Mouse (Mus musculus): ENCODE data around the gene Urad. TPM values are rescaled to one million over a fixed set of nuclear protein-coding genes. Genes with fewer than 3 reads are reported as not detected.

Gene Urad
- polyA plus RNA-seq (2014; fragmentation: Nextera tagmentation; extraction: Ambion mirVana) = not detected in 2 replicates

GRCm38 (mm10) chr5:147322183-147322582 lies at the start of gene Urad:
Gene Urad (minus strand): TSS chr5:147322440.
- WGBS = 71% methylated on average over 8 of the region's 8 CpGs
- H3K27me3 ChIP-seq (ENCODE audit: control insufficient read depth, insufficient read depth, low read length) = peaks cover 48% of the 10 kb centered on the region
- no peak for DNase-seq

DNA sequence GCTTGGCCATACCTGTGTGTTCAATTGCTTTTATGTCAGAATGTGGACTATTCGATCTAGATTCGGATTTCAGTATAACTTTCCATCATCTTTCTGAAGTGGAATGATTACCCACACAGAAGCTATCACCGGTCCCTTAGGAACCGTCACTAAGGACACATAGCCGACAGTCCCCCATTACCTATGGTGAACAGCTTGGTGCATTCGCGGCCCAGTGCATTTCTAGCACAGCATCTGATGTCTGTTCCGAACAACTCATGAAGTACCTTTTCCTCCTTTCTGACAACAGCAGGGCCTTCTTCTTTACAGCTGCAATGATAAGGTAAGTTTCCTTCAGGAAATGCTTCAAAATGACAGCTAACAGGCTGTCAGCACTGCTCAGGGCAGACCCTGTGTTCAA lies 48.0 kb upstream of the Urad start:
- WGBS = 84% methylated on average over 8 of the region's 8 CpGs
- Histone ChIP-seq H3K9ac (replicated peaks; ENCODE audit: low read length) (no peak overlapping the region), H3K4me2 (ENCODE audit: low read length) (no peak overlapping the region), H3K27ac (replicated peaks; ENCODE audit: low read depth, low read length) (no peak overlapping the region), H3K9me3 (ENCODE audit: control insufficient read depth, low read length) (no peaks in the 10 kb centered on the region), H3K36me3 (ENCODE audit: control insufficient read depth, insufficient read depth, low read length) (no peaks in the 10 kb centered on the region), H3K27me3 (ENCODE audit: control insufficient read depth, insufficient read depth, low read length) (no peaks in the 10 kb centered on the region), H3K4me1 (ENCODE audit: control insufficient read depth, insufficient read depth, low read length) (no peaks in the 10 kb centered on the region), H3K4me3 (replicated peaks; ENCODE audit: low read depth, low read length) (no peak overlapping the region)
- ATAC-seq (ENCODE audit: low FRiP score, low TSS enrichment) (no peak), DNase-seq (no peak)

More at GRCm38 (mm10) chr5:147322183-147322582, at the start of gene Urad:
- Histone ChIP-seq H3K4me1 (ENCODE audit: control insufficient read depth, insufficient read depth, low read length) (no peaks in the 10 kb centered on the region), H3K4me3 (replicated peaks; ENCODE audit: low read depth, low read length) (no peak within 1 kb of the TSS), H3K27ac (replicated peaks; ENCODE audit: low read depth, low read length) (no peak within 1 kb of the TSS), H3K4me2 (ENCODE audit: low read length) (no peak within 1 kb of the TSS), H3K9me3 (ENCODE audit: control insufficient read depth, low read length) (no peaks in the 10 kb centered on the region), H3K9ac (replicated peaks; ENCODE audit: low read length) (no peak within 1 kb of the TSS), H3K36me3 (ENCODE audit: control insufficient read depth, insufficient read depth, low read length) (no peaks in the 10 kb centered on the region)
- no peak for ATAC-seq (ENCODE audit: low FRiP score, low TSS enrichment)

DNA sequence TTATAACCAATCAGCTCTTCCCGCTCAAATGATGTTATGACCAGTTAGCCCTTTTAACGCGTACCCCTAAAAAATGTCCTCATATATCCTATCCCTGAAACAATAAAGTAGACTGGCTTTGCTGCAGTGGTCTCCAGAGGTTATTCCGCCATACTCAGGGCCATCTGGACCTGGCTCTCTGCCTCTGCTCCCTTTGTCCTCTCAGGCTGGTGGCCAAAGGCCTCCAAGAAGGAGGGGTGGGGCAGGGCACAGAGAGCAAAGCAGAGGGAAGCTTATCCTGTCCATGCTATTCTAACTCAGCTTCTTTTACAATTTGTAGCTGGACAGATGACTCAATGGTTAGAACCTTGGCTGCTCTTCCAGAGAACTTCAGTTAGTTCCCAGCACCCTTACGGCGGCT lies 46.0 kb upstream of the Urad start:
- Histone ChIP-seq H3K9me3 (ENCODE audit: control insufficient read depth, low read length) (no peaks in the 10 kb centered on the region), H3K4me2 (ENCODE audit: low read length) (no peak overlapping the region), H3K4me1 (ENCODE audit: control insufficient read depth, insufficient read depth, low read length) (no peaks in the 10 kb centered on the region), H3K9ac (replicated peaks; ENCODE audit: low read length) (no peak overlapping the region), H3K36me3 (ENCODE audit: control insufficient read depth, insufficient read depth, low read length) (no peaks in the 10 kb centered on the region), H3K27me3 (ENCODE audit: control insufficient read depth, insufficient read depth, low read length) (no peaks in the 10 kb centered on the region), H3K27ac (replicated peaks; ENCODE audit: low read depth, low read length) (no peak overlapping the region), H3K4me3 (replicated peaks; ENCODE audit: low read depth, low read length) (no peak overlapping the region)
- WGBS = 93% methylated on average over 6 of the region's 6 CpGs
- DNase-seq (no peak), ATAC-seq (ENCODE audit: low FRiP score, low TSS enrichment) (no peak)

DNA sequence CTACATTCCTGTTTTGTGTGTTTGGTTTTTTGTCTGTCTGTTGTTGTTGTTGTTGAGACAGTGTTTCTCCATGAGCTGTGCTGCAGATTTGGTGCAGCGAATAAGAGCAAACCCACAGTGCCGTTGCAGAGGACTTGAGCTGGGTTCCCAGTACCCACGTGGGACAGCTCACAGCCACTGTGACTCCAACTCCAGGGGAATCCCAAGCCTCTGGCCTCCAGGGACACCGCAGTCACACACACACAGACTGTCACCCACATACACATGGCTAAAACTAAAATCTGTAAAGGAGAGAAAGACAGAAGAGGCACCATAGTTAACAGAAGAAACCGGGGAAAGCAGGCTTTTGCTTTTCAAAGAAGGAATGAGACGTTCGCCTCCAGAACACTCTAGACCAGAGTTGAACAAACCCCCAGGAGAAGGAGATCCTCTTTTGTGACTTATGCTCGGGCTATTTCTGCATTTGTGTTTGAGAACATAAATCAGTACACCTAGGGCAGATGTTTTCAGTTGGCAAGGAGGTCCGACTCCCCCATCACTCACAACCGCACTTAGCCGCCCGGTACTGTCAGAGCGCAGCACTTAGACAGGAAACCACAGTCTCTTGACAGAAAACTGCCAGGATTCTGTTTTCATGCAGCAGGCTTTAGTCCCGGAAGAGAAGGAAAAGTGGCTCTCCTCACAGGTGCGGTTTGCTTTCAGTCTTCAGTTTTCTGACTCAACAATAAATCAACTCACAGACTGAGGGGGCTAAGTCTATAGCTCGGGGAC lies 43.9 kb upstream of the Urad start:
- no peak for ATAC-seq (ENCODE audit: low FRiP score, low TSS enrichment)
- H3K27ac ChIP-seq (replicated peaks; ENCODE audit: low read depth, low read length) = no peak overlapping the region
- no peak overlapping the region for H3K4me3 ChIP-seq (replicated peaks; ENCODE audit: low read depth, low read length)
- DNase-seq = no peak
- no peaks in the 10 kb centered on the region for H3K27me3 ChIP-seq (ENCODE audit: control insufficient read depth, insufficient read depth, low read length)
- no peaks in the 10 kb centered on the region for H3K36me3 ChIP-seq (ENCODE audit: control insufficient read depth, insufficient read depth, low read length)
- 77% methylated on average over 16 of the region's 16 CpGs for WGBS
- no peaks in the 10 kb centered on the region for H3K9me3 ChIP-seq (ENCODE audit: control insufficient read depth, low read length)
- no peak overlapping the region for H3K9ac ChIP-seq (replicated peaks; ENCODE audit: low read length)
- no peak overlapping the region for H3K4me2 ChIP-seq (ENCODE audit: low read length)
- no peaks in the 10 kb centered on the region for H3K4me1 ChIP-seq (ENCODE audit: control insufficient read depth, insufficient read depth, low read length)

DNA sequence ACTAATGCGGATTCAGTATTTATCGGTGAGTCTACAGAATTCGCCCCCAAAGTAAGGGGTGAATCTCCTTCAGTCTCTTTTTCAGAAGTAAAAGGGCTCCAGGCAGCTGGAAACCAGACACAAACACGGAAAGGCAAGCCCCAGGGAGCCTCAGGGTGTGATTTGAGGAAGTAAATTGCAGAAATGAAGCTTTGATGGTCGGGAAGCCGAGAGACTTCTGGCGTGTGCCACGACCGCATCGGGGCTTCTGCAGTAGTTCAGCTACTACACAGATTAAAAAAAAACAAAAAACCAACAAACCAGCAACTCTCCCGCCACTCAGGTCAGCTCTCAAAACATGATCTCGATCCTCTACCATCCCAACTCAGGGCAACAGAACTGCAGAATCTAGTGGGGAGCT lies 40.8 kb upstream of the Urad start:
- no peak overlapping the region for H3K4me2 ChIP-seq (ENCODE audit: low read length)
- H3K9me3 ChIP-seq (ENCODE audit: control insufficient read depth, low read length) = no peaks in the 10 kb centered on the region
- WGBS = 80% methylated on average over 12 of the region's 12 CpGs
- DNase-seq = no peak
- ATAC-seq (ENCODE audit: low FRiP score, low TSS enrichment) = no peak
- no peak overlapping the region for H3K9ac ChIP-seq (replicated peaks; ENCODE audit: low read length)
- H3K4me1 ChIP-seq (ENCODE audit: control insufficient read depth, insufficient read depth, low read length) = no peaks in the 10 kb centered on the region
- H3K27me3 ChIP-seq (ENCODE audit: control insufficient read depth, insufficient read depth, low read length) = no peaks in the 10 kb centered on the region
- H3K36me3 ChIP-seq (ENCODE audit: control insufficient read depth, insufficient read depth, low read length) = no peaks in the 10 kb centered on the region
- no peak overlapping the region for H3K4me3 ChIP-seq (replicated peaks; ENCODE audit: low read depth, low read length)
- H3K27ac ChIP-seq (replicated peaks; ENCODE audit: low read depth, low read length) = no peak overlapping the region

- Histone ChIP-seq H3K4me1 (ENCODE audit: control insufficient read depth, insufficient read depth, low read length) (no peaks in the 10 kb centered on the region), H3K27ac (replicated peaks; ENCODE audit: low read depth, low read length) (no peak overlapping the region), H3K27me3 (ENCODE audit: control insufficient read depth, insufficient read depth, low read length) (no peaks in the 10 kb centered on the region), H3K9me3 (ENCODE audit: control insufficient read depth, low read length) (no peaks in the 10 kb centered on the region), H3K4me2 (ENCODE audit: low read length) (no peak overlapping the region), H3K9ac (replicated peaks; ENCODE audit: low read length) (no peak overlapping the region), H3K36me3 (ENCODE audit: control insufficient read depth, insufficient read depth, low read length) (no peaks in the 10 kb centered on the region), H3K4me3 (replicated peaks; ENCODE audit: low read depth, low read length) (no peak overlapping the region)
- ATAC-seq (ENCODE audit: low FRiP score, low TSS enrichment) = no peak
- 93% methylated on average over 11 of the region's 11 CpGs for WGBS
- DNase-seq = no peak
Observed at GRCm38 (mm10) chr5:147358481-147358880, 36.2 kb upstream of the Urad start.

DNA sequence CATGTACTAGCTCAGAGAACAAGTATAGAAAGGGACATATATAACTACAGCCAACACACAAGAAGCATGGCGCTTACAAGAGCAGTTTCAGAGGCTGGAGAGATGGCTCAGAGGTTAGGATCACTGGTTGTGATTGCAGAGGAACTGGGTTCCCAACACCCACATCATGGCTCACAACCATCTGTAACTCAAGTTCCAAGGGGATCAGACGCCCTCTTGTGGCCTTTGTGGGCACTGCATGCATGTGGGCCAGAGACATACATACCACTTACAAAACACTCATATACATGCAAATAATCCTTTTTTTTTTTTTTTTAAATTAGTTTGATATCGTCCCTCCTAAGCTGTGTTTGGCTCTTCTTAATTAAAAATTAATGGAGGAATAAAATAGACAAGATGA lies 35.3 kb upstream of the Urad start:
- H3K9me3 ChIP-seq (ENCODE audit: control insufficient read depth, low read length) = no peaks in the 10 kb centered on the region
- no peak overlapping the region for H3K4me3 ChIP-seq (replicated peaks; ENCODE audit: low read depth, low read length)
- no peak overlapping the region for H3K4me2 ChIP-seq (ENCODE audit: low read length)
- ATAC-seq (ENCODE audit: low FRiP score, low TSS enrichment) (no peak), DNase-seq (peak; percentile 23)
- no peaks in the 10 kb centered on the region for H3K27me3 ChIP-seq (ENCODE audit: control insufficient read depth, insufficient read depth, low read length)
- no peak overlapping the region for H3K9ac ChIP-seq (replicated peaks; ENCODE audit: low read length)
- no peak overlapping the region for H3K27ac ChIP-seq (replicated peaks; ENCODE audit: low read depth, low read length)
- no peaks in the 10 kb centered on the region for H3K36me3 ChIP-seq (ENCODE audit: control insufficient read depth, insufficient read depth, low read length)
- H3K4me1 ChIP-seq (ENCODE audit: control insufficient read depth, insufficient read depth, low read length) = no peaks in the 10 kb centered on the region
- WGBS = 50% methylated on average over 3 of the region's 3 CpGs

GRCm38 (mm10) chr5:147356260-147357055 lies 34.2 kb upstream of the Urad start:
- Histone ChIP-seq H3K9me3 (ENCODE audit: control insufficient read depth, low read length) (no peaks in the 10 kb centered on the region), H3K9ac (replicated peaks; ENCODE audit: low read length) (no peak overlapping the region), H3K4me2 (ENCODE audit: low read length) (no peak overlapping the region), H3K36me3 (ENCODE audit: control insufficient read depth, insufficient read depth, low read length) (no peaks in the 10 kb centered on the region), H3K27me3 (ENCODE audit: control insufficient read depth, insufficient read depth, low read length) (no peaks in the 10 kb centered on the region), H3K27ac (replicated peaks; ENCODE audit: low read depth, low read length) (no peak overlapping the region), H3K4me3 (replicated peaks; ENCODE audit: low read depth, low read length) (no peak overlapping the region), H3K4me1 (ENCODE audit: control insufficient read depth, insufficient read depth, low read length) (no peaks in the 10 kb centered on the region)
- ATAC-seq (ENCODE audit: low FRiP score, low TSS enrichment) (no peak), DNase-seq (no peak)
- 93% methylated on average over 13 of the region's 13 CpGs for WGBS

- Histone ChIP-seq H3K36me3 (ENCODE audit: control insufficient read depth, insufficient read depth, low read length) (no peaks in the 10 kb centered on the region), H3K9me3 (ENCODE audit: control insufficient read depth, low read length) (no peaks in the 10 kb centered on the region), H3K4me1 (ENCODE audit: control insufficient read depth, insufficient read depth, low read length) (no peaks in the 10 kb centered on the region), H3K27ac (replicated peaks; ENCODE audit: low read depth, low read length) (no peak overlapping the region), H3K4me3 (replicated peaks; ENCODE audit: low read depth, low read length) (no peak overlapping the region), H3K4me2 (ENCODE audit: low read length) (no peak overlapping the region), H3K27me3 (ENCODE audit: control insufficient read depth, insufficient read depth, low read length) (no peaks in the 10 kb centered on the region), H3K9ac (replicated peaks; ENCODE audit: low read length) (no peak overlapping the region)
- no peak for ATAC-seq (ENCODE audit: low FRiP score, low TSS enrichment)
- WGBS = 79% methylated on average over 3 of the region's 3 CpGs
- DNase-seq = no peak
Observed at GRCm38 (mm10) chr5:147355788-147356187, 33.5 kb upstream of the Urad start.

Measured in midbrain, embryonic 14.5 days (tissue).